Mouse (Mus musculus) kidney, postnatal 0 days (tissue): ENCODE results near the gene Akt1. TPM values are rescaled to one million over a fixed set of nuclear protein-coding genes. Genes with fewer than 3 reads are reported as not detected.

Experiments
- ATAC-seq: fragments of 200-750 bp; cut with Nextera tagmentation; replicated peaks from 2 replicates; pipeline ENCODE4 v1.8.0; 2017; ENCODE audit warnings: low read depth, moderate number of reproducible peaks, moderate TSS enrichment, moderate library complexity; ENCODE audit not compliant: low FRiP score
- DNase-seq: peaks from one replicate; pipeline ENCODE4 v3.0.0-alpha.2; 2016; ENCODE audit warnings: low spot score
- H3K27ac ChIP-seq: fragments of 300-500 bp; sonication (generic); 2 replicates; pipeline ENCODE4 v1.5.1; 2014; ENCODE audit warnings: mild to moderate bottlenecking
- H3K27me3 ChIP-seq: fragments of 300-500 bp; sonication (generic); 2 replicates; pipeline ENCODE4 v1.6.1; 2014; ENCODE audit warnings: low read length, mixed read lengths; ENCODE audit not compliant: insufficient read depth
- H3K36me3 ChIP-seq: fragments of 300-500 bp; sonication (generic); 2 replicates; pipeline ENCODE4 v1.6.1; 2014; ENCODE audit warnings: low read length, mixed read lengths; ENCODE audit not compliant: insufficient read depth
- H3K4me1 ChIP-seq: fragments of 300-500 bp; sonication (generic); replicated peaks from 2 replicates; pipeline ENCODE4 v1.6.1; 2014; ENCODE audit warnings: antibody characterized with exemption, low read length, mixed read lengths; ENCODE audit not compliant: insufficient read depth
- H3K4me2 ChIP-seq: fragments of 300-500 bp; sonication (generic); 2 replicates; pipeline ENCODE4 v1.6.1; 2014; ENCODE audit warnings: mild to moderate bottlenecking, low read length, moderate library complexity, mixed read lengths
- H3K4me3 ChIP-seq: fragments of 300-500 bp; sonication (generic); replicated peaks from 2 replicates; pipeline ENCODE4 v1.5.1; 2014; ENCODE audit warnings: low read depth, low read length
- H3K9ac ChIP-seq: fragments of 300-500 bp; sonication (generic); 2 replicates; pipeline ENCODE4 v1.6.1; 2014; ENCODE audit warnings: low read depth, low read length
- H3K9me3 ChIP-seq: fragments of 300-500 bp; sonication (generic); replicated peaks from 2 replicates; pipeline ENCODE4 v1.6.1; 2016; ENCODE audit warnings: low read length, inconsistent platforms, mixed read lengths
- CTCF ChIP-seq: IDR thresholded peaks from 2 replicates; pipeline ENCODE4 v1.5.1; 2016; ENCODE audit warnings: antibody characterized with exemption, low read depth, mild to moderate bottlenecking, moderate library complexity
- WGBS: fragments of 180-500 bp; shearing (Covaris S2); extraction: QIAGEN DNeasy Blood & Tissue Kit; methylation state at CpG from one replicate; pipeline ENCODE4 v1.1.7; 2014; 5-methylcytosine and 5-hydroxymethylcytosine counted together
- polyA plus RNA-seq: library from polyadenylated mRNA; unstranded; fragments of >200 nt; fragmentation: Nextera tagmentation; extraction: Ambion mirVana; gene quantifications from 2 replicates; pipeline ENCODE4 v1.2.1, GENCODE M21; 2015

Akt1 gene
- polyA plus RNA-seq, 1 experiment from 2014 or later = 114 TPM

GRCm38 (mm10) chr12:112632907-112633306 lies 41.8 kb downstream of the Akt1 start:
- DNase-seq = no peak

GRCm38 (mm10) chr12:112632084-112632777 lies 42.5 kb downstream of the Akt1 start:
- H3K4me3 ChIP-seq = no peak overlapping the region
- H3K27me3 ChIP-seq = no peaks in the 10 kb centered on the region
- 64% methylated on average over 11 of the region's 11 CpGs for WGBS
- peaks cover 14% of the 10 kb centered on the region for H3K4me1 ChIP-seq
- no peak for TF ChIP-seq CTCF
- H3K4me2 ChIP-seq = no peak overlapping the region
- ATAC-seq = no peak
- H3K9ac ChIP-seq = no peak overlapping the region
- H3K27ac ChIP-seq = no peak overlapping the region; the same call in 1 of the 2 replicates
- no peaks in the 10 kb centered on the region for H3K36me3 ChIP-seq
- H3K9me3 ChIP-seq = no peaks in the 10 kb centered on the region
- DNase-seq = no peak

More at GRCm38 (mm10) chr12:112632907-112633306, 41.8 kb downstream of the Akt1 start:
- Histone ChIP-seq H3K4me2 (no peak overlapping the region), H3K4me1 (peaks cover 14% of the 10 kb centered on the region), H3K36me3 (no peaks in the 10 kb centered on the region), H3K4me3 (no peak overlapping the region), H3K27ac (no peak overlapping the region), H3K27me3 (no peaks in the 10 kb centered on the region), H3K9ac (no peak overlapping the region), H3K9me3 (no peaks in the 10 kb centered on the region)
- 72% methylated on average over 5 of the region's 5 CpGs for WGBS
- ATAC-seq = no peak
- no peak for TF ChIP-seq CTCF

- Histone ChIP-seq H3K9ac (no peak overlapping the region), H3K27me3 (no peaks in the 10 kb centered on the region), H3K27ac (peak overlapping the region; percentile 13; the same call in 1 of the 2 replicates), H3K4me1 (peaks cover 14% of the 10 kb centered on the region), H3K4me2 (no peak overlapping the region), H3K9me3 (no peaks in the 10 kb centered on the region), H3K4me3 (no peak overlapping the region), H3K36me3 (no peaks in the 10 kb centered on the region)
- 12% methylated on average over 1 of the region's 1 CpGs for WGBS
- no peak for ATAC-seq
- peak; percentile 62 for DNase-seq
- TF ChIP-seq CTCF = no peak
Measured at GRCm38 (mm10) chr12:112631472-112631871, 43.2 kb downstream of the Akt1 start.

GRCm38 (mm10) chr12:112630796-112631195 lies 43.9 kb downstream of the Akt1 start:
- TF ChIP-seq CTCF = no peak
- Histone ChIP-seq H3K27me3 (no peaks in the 10 kb centered on the region), H3K4me1 (peaks cover 14% of the 10 kb centered on the region), H3K9me3 (no peaks in the 10 kb centered on the region), H3K9ac (no peak overlapping the region), H3K4me3 (no peak overlapping the region), H3K27ac (no peak overlapping the region), H3K36me3 (no peaks in the 10 kb centered on the region), H3K4me2 (no peak overlapping the region)
- WGBS = 60% methylated on average over 5 of the region's 5 CpGs
- DNase-seq = no peak
- ATAC-seq = no peak

GRCm38 (mm10) chr12:112630029-112630428 lies 44.7 kb downstream of the Akt1 start:
- H3K4me2 ChIP-seq = no peak overlapping the region
- no peak for DNase-seq

GRCm38 (mm10) chr12:112628928-112629721 lies 45.6 kb downstream of the Akt1 start:
- Histone ChIP-seq H3K4me1 (peaks cover 14% of the 10 kb centered on the region), H3K9ac (0 out of 2 replicates have a peak overlapping the region, but pooled peaks have one; percentile 27), H3K4me3 (0 out of 2 replicates have a peak overlapping the region, but pooled peaks have one; percentile 8), H3K36me3 (no peaks in the 10 kb centered on the region), H3K27me3 (no peaks in the 10 kb centered on the region), H3K4me2 (peak overlapping the region; percentile 53), H3K27ac (no peak overlapping the region), H3K9me3 (no peaks in the 10 kb centered on the region)
- peak; percentile 73 for ATAC-seq
- TF ChIP-seq CTCF = no peak
- 30% methylated on average over 19 of the region's 19 CpGs for WGBS
- peak; percentile 88 for DNase-seq

More at GRCm38 (mm10) chr12:112630029-112630428, 44.7 kb downstream of the Akt1 start:
- H3K4me1 ChIP-seq = peaks cover 14% of the 10 kb centered on the region
- no peak for TF ChIP-seq CTCF
- no peaks in the 10 kb centered on the region for H3K27me3 ChIP-seq
- no peak overlapping the region for H3K27ac ChIP-seq
- H3K36me3 ChIP-seq = no peaks in the 10 kb centered on the region
- no peak overlapping the region for H3K4me3 ChIP-seq
- H3K9ac ChIP-seq = no peak overlapping the region
- WGBS = 93% methylated on average over 12 of the region's 12 CpGs
- no peaks in the 10 kb centered on the region for H3K9me3 ChIP-seq
- no peak for ATAC-seq
